ENCODE assay signal across 10 mouse cellular contexts in the genomic region with DNA sequence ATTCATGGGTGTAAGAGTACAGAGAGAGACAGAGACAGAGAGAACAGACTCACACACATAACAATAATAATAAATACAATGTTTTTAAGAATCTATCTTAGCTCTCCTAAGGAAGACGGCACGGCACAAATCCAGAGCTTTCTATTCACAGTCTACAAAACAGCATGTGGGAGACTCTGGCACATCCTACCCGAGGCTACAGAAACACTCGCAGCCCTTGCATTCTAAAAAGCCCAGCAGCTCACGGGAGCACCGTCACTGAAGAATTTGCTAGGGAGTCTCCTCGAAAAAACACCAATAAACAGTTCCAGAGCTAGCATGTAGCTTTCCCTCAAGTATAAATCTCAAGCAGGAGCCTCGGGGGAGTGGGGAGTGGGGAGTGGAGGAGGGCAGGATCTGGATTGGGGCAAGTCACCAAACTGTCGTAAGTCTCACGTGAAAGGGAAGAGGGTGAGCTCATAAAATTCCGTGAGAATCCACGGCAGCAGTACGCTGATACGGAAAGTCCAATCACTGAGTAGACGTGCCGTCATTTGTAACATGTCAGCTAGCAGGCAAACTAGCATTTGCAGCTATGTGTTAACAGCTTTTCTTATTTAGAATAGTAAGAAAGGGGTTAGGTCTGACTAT.
A peak's percentile ranks its signal among the peaks of the same experiment; 100 is the strongest.
DNase-seq lines count a peak whose midpoint lies in the region; ATAC-seq and TF ChIP-seq lines count a peak whose summit lies in the region.
"Had no signal": no experiment of that assay in that cellular context is flagged by ENCODE, and none has a peak within 500 bp of the region (broad histone marks: within the 10 kb centered on the region; RNA-seq: fewer than 3 reads in every experiment).

No protein-coding gene starts in this region.

- H3K9ac ChIP-seq in hindbrain, embryonic 14.5 days: peak overlapping the region; percentile 18; the same call in 1 of the 2 replicates
- H3K9ac ChIP-seq in hindbrain, embryonic 11.5 days (ENCODE audit: low read depth, low read length): no peak overlapping the region
- no peak overlapping the region for H3K9ac ChIP-seq in embryonic facial prominence, embryonic 14.5 days (ENCODE audit: low read depth, low read length)
- H3K9ac ChIP-seq in midbrain, postnatal 0 days (replicated peaks; ENCODE audit: low read length, poor library complexity, severe bottlenecking): no peak overlapping the region
- H3K9ac ChIP-seq in intestine, embryonic 16.5 days (ENCODE audit: low read depth, low read length): no peak overlapping the region

- H3K4me3 ChIP-seq in hindbrain, embryonic 14.5 days (replicated peaks; ENCODE audit: low read length): no peak overlapping the region
- H3K4me3 ChIP-seq in hindbrain, embryonic 11.5 days (ENCODE audit: low read depth, low read length): no peak overlapping the region
- H3K4me3 ChIP-seq in embryonic facial prominence, embryonic 14.5 days (ENCODE audit: low read depth, low read length): no peak overlapping the region; the same call in 1 of the 2 replicates
- H3K4me3 ChIP-seq in midbrain, postnatal 0 days (ENCODE audit: low read depth, low read length): no peak overlapping the region
- H3K4me3 ChIP-seq in intestine, embryonic 16.5 days (ENCODE audit: low read length): no peak overlapping the region

- no peak for TF ChIP-seq CTCF in midbrain, postnatal 0 days (IDR thresholded peaks at IDR 0.05)

- peak overlapping the region; percentile 68 for H3K27ac ChIP-seq in hindbrain, embryonic 14.5 days
- no peak overlapping the region for H3K27ac ChIP-seq in hindbrain, embryonic 11.5 days (ENCODE audit: low read depth, low read length)
- H3K27ac ChIP-seq in embryonic facial prominence, embryonic 14.5 days (replicated peaks; ENCODE audit: low read depth, low read length): no peak overlapping the region
- H3K27ac ChIP-seq in midbrain, postnatal 0 days (ENCODE audit: low read depth, low read length): peak overlapping the region; percentile 19
- H3K27ac ChIP-seq in intestine, embryonic 16.5 days (ENCODE audit: low read length): no peak overlapping the region

- DNase-seq in hindbrain, embryonic 14.5 days (ENCODE audit: low spot score): no peak
- DNase-seq in hindbrain, embryonic 11.5 days (ENCODE audit: low spot score): no peak
- DNase-seq in embryonic facial prominence, embryonic 14.5 days (ENCODE audit: low spot score): no peak
- DNase-seq in frontal cortex, adult 2 months (ENCODE audit: extremely low spot score in 1 of 2, low spot score in 1 of 2): peak; percentile 56 to 76
- peak; percentile 47 for DNase-seq in midbrain, postnatal 0 days (ENCODE audit: low spot score)
- DNase-seq in adrenal gland, adult 18-20 months (ENCODE audit: low spot score in 2 of 2): no peak
- DNase-seq: cerebellum, adult 9-11 months; thymus, postnatal 36 days had no signal

- H3K4me1 ChIP-seq in hindbrain, embryonic 14.5 days (replicated peaks; ENCODE audit: control insufficient read depth, insufficient read depth, low read length): peaks cover 51% of the 10 kb centered on the region
- peaks cover 9% of the 10 kb centered on the region for H3K4me1 ChIP-seq in hindbrain, embryonic 11.5 days (replicated peaks; ENCODE audit: control insufficient read depth, insufficient read depth, low read length)
- no peaks in the 10 kb centered on the region for H3K4me1 ChIP-seq in embryonic facial prominence, embryonic 14.5 days (ENCODE audit: control insufficient read depth, insufficient read depth, low read length)
- peaks cover 11% of the 10 kb centered on the region; the same call in 1 of the 2 replicates for H3K4me1 ChIP-seq in midbrain, postnatal 0 days (ENCODE audit: insufficient read depth, low read length)
- H3K4me1 ChIP-seq in intestine, embryonic 16.5 days (ENCODE audit: control insufficient read depth, insufficient read depth, low read length): no peaks in the 10 kb centered on the region

- no peaks in the 10 kb centered on the region for H3K9me3 ChIP-seq in hindbrain, embryonic 14.5 days (ENCODE audit: control insufficient read depth, low read length)
- no peaks in the 10 kb centered on the region for H3K9me3 ChIP-seq in hindbrain, embryonic 11.5 days (ENCODE audit: control insufficient read depth, low read length)
- H3K9me3 ChIP-seq in embryonic facial prominence, embryonic 14.5 days (ENCODE audit: control insufficient read depth, low read length): no peaks in the 10 kb centered on the region
- H3K9me3 ChIP-seq in midbrain, postnatal 0 days (ENCODE audit: low read length): no peaks in the 10 kb centered on the region
- H3K9me3 ChIP-seq in intestine, embryonic 16.5 days (ENCODE audit: control insufficient read depth, low read length): no peaks in the 10 kb centered on the region

- WGBS in hindbrain, embryonic 14.5 days: 26% methylated on average over 16 of the region's 16 CpGs
- 61% methylated on average over 16 of the region's 16 CpGs for WGBS in hindbrain, embryonic 11.5 days
- WGBS in embryonic facial prominence, embryonic 14.5 days: 37% methylated on average over 16 of the region's 16 CpGs
- 20% methylated on average over 16 of the region's 16 CpGs for WGBS in midbrain, postnatal 0 days
- 52% methylated on average over 16 of the region's 16 CpGs for WGBS in intestine, embryonic 16.5 days

- H3K4me2 ChIP-seq in hindbrain, embryonic 14.5 days (replicated peaks): peak overlapping the region; percentile 37
- H3K4me2 ChIP-seq in hindbrain, embryonic 11.5 days (replicated peaks; ENCODE audit: low read depth, low read length): no peak overlapping the region
- peak overlapping the region; percentile 19; the same call in 1 of the 2 replicates for H3K4me2 ChIP-seq in embryonic facial prominence, embryonic 14.5 days (ENCODE audit: low read depth, low read length)
- peak overlapping the region; percentile 38 for H3K4me2 ChIP-seq in midbrain, postnatal 0 days (ENCODE audit: low read depth, low read length, poor library complexity, severe bottlenecking)
- no peak overlapping the region for H3K4me2 ChIP-seq in intestine, embryonic 16.5 days (ENCODE audit: low read depth, low read length)

- H3K36me3 ChIP-seq in hindbrain, embryonic 14.5 days (replicated peaks; ENCODE audit: control insufficient read depth, insufficient read depth): no peaks in the 10 kb centered on the region
- no peaks in the 10 kb centered on the region for H3K36me3 ChIP-seq in hindbrain, embryonic 11.5 days (ENCODE audit: control insufficient read depth, insufficient read depth, low read length)
- no peaks in the 10 kb centered on the region for H3K36me3 ChIP-seq in embryonic facial prominence, embryonic 14.5 days (ENCODE audit: control insufficient read depth, insufficient read depth, low read length)
- H3K36me3 ChIP-seq in midbrain, postnatal 0 days (ENCODE audit: insufficient read depth, low read length): no peaks in the 10 kb centered on the region
- no peaks in the 10 kb centered on the region for H3K36me3 ChIP-seq in intestine, embryonic 16.5 days (ENCODE audit: control insufficient read depth, insufficient read depth, low read length)

- H3K27me3 ChIP-seq in hindbrain, embryonic 14.5 days (ENCODE audit: control insufficient read depth, insufficient read depth, low read length): no peaks in the 10 kb centered on the region
- H3K27me3 ChIP-seq in hindbrain, embryonic 11.5 days (ENCODE audit: control insufficient read depth, insufficient read depth, low read length): no peaks in the 10 kb centered on the region
- H3K27me3 ChIP-seq in embryonic facial prominence, embryonic 14.5 days (replicated peaks; ENCODE audit: control insufficient read depth, insufficient read depth, low read length): no peaks in the 10 kb centered on the region
- H3K27me3 ChIP-seq in midbrain, postnatal 0 days (ENCODE audit: insufficient read depth, low read length): no peaks in the 10 kb centered on the region
- H3K27me3 ChIP-seq in intestine, embryonic 16.5 days (replicated peaks; ENCODE audit: control insufficient read depth, insufficient read depth, low read length): no peaks in the 10 kb centered on the region

- ATAC-seq in hindbrain, embryonic 14.5 days (ENCODE audit: low FRiP score): no peak
- ATAC-seq in hindbrain, embryonic 11.5 days (ENCODE audit: low FRiP score): no peak
- ATAC-seq in embryonic facial prominence, embryonic 14.5 days (ENCODE audit: low read depth): no peak
- ATAC-seq in midbrain, postnatal 0 days (ENCODE audit: low FRiP score): 0 out of 2 replicates have a peak, but pooled peaks have one; percentile 22
- no peak for ATAC-seq in CD4-positive, CD25-positive, alpha-beta regulatory T cell, adult 4 months
- ATAC-seq in intestine, embryonic 16.5 days: no peak

Comparison
In these comparisons a context has a peak if more than half of its experiments do, and no peak if none do; other contexts are left out.
1. H3K27ac ChIP-seq: peak in hindbrain, embryonic 14.5 days (single experiment) and midbrain, postnatal 0 days (single experiment); none in hindbrain, embryonic 11.5 days (single experiment), embryonic facial prominence, embryonic 14.5 days (single experiment) and intestine, embryonic 16.5 days (single experiment).
2. H3K4me2 ChIP-seq: peak in hindbrain, embryonic 14.5 days (single experiment), embryonic facial prominence, embryonic 14.5 days (single experiment) and midbrain, postnatal 0 days (single experiment); none in hindbrain, embryonic 11.5 days (single experiment) and intestine, embryonic 16.5 days (single experiment).
3. DNase-seq: peak in frontal cortex, adult 2 months (2 of 2) and midbrain, postnatal 0 days (single experiment); none in hindbrain, embryonic 14.5 days (single experiment), hindbrain, embryonic 11.5 days (single experiment), embryonic facial prominence, embryonic 14.5 days (single experiment) and adrenal gland, adult 18-20 months (0 of 2).